Mouse (Mus musculus) midbrain, postnatal 0 days (tissue): ENCODE measurements around the gene Atp9a. TPM values are rescaled to one million over a fixed set of nuclear protein-coding genes. Genes with fewer than 3 reads are reported as not detected.

Experiments used
- ATAC-seq: fragments of 200-750 bp; cut with Nextera tagmentation; 2 replicates; pipeline ENCODE4 v1.8.0; 2017; ENCODE audit warnings: moderate number of reproducible peaks, mild to moderate bottlenecking, moderate TSS enrichment, moderate library complexity; ENCODE audit not compliant: low FRiP score
- DNase-seq: peaks from one replicate; pipeline ENCODE4 v3.0.0-alpha.2; 2015; ENCODE audit warnings: low spot score
- H3K27ac ChIP-seq: fragments of 300-500 bp; sonication (generic); 2 replicates; pipeline ENCODE4 v1.5.1; 2014; ENCODE audit warnings: low read depth, mild to moderate bottlenecking, low read length, mixed read lengths
- H3K27me3 ChIP-seq: fragments of 300-500 bp; sonication (generic); 2 replicates; pipeline ENCODE4 v1.6.1; 2014; ENCODE audit warnings: low read length, control low read depth, mixed read lengths; ENCODE audit not compliant: insufficient read depth
- H3K36me3 ChIP-seq: fragments of 300-500 bp; sonication (generic); 2 replicates; pipeline ENCODE4 v1.6.1; 2014; ENCODE audit warnings: low read length, control low read depth, mixed read lengths; ENCODE audit not compliant: insufficient read depth
- H3K4me1 ChIP-seq: fragments of 300-500 bp; sonication (generic); 2 replicates; pipeline ENCODE4 v1.6.1; 2014; ENCODE audit warnings: mild to moderate bottlenecking, control low read depth, antibody characterized with exemption, low read length, mixed read lengths; ENCODE audit not compliant: insufficient read depth
- H3K4me2 ChIP-seq: fragments of 300-500 bp; sonication (generic); 2 replicates; pipeline ENCODE4 v1.6.1; 2014; ENCODE audit warnings: low read depth, mild to moderate bottlenecking, low read length, mixed read lengths; ENCODE audit not compliant: poor library complexity, severe bottlenecking
- H3K4me3 ChIP-seq: fragments of 300-500 bp; sonication (generic); 2 replicates; pipeline ENCODE4 v1.5.1; 2014; ENCODE audit warnings: low read depth, mild to moderate bottlenecking, low read length, moderate library complexity
- H3K9ac ChIP-seq: fragments of 300-500 bp; sonication (generic); replicated peaks from 2 replicates; pipeline ENCODE4 v1.6.1; 2014; ENCODE audit warnings: mild to moderate bottlenecking, low read length, moderate library complexity, mixed read lengths; ENCODE audit not compliant: poor library complexity, severe bottlenecking
- H3K9me3 ChIP-seq: fragments of 300-500 bp; sonication (generic); 2 replicates; pipeline ENCODE4 v1.6.1; 2016; ENCODE audit warnings: low read length, control low read depth
- CTCF ChIP-seq: IDR thresholded peaks from 2 replicates; pipeline ENCODE4 v1.5.1; 2016; ENCODE audit warnings: antibody characterized with exemption, mild to moderate bottlenecking
- WGBS: fragments of 180-500 bp; shearing (Covaris S2); extraction: QIAGEN DNeasy Blood & Tissue Kit; methylation state at CpG from one replicate; pipeline ENCODE4 v1.1.7; 2014; 5-methylcytosine and 5-hydroxymethylcytosine counted together
- polyA plus RNA-seq: library from polyadenylated mRNA; unstranded; fragments of >200 nt; fragmentation: Nextera tagmentation; extraction: Ambion mirVana; gene quantifications from 2 replicates; pipeline ENCODE4 v1.2.1, GENCODE M21; 2015
- total RNA-seq: library from RNA; depleted of rRNA; stranded (reverse); fragments of >200 nt; gene quantifications from 2 replicates; pipeline ENCODE4 v1.2.3, GENCODE M21; 2014

Gene Atp9a
- total and polyA plus RNA-seq, 2 experiments from 2014 or later, result 159 to 607 TPM

DNA sequence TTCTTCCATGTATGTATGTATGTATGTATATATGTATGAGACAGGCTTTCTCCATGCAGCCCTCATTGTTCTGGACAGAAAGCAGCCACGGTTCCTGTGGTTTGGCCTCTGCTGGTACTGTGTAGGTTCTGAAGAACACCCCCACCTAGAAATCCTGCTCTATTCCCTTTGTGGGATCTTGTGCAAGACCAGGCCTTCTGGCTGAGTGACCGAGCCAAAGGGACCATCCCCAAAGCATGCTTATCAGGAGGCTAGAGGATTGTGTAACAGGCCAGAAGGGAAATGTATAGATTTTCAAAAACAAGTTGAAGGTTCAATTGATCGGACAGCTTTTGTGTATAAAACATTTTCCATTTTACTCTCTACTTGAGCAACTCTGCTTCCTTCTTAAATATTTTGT lies 34.0 kb upstream of the Atp9a start:
- no peaks in the 10 kb centered on the region for H3K9me3 ChIP-seq
- H3K4me1 ChIP-seq, result no peaks in the 10 kb centered on the region
- 83% methylated on average over 3 of the region's 3 CpGs for WGBS
- ATAC-seq (no peak), DNase-seq (no peak)
- no peaks in the 10 kb centered on the region for H3K27me3 ChIP-seq
- no peaks in the 10 kb centered on the region for H3K36me3 ChIP-seq
- no peak overlapping the region for H3K27ac ChIP-seq
- no peak overlapping the region for H3K4me3 ChIP-seq
- no peak overlapping the region for H3K4me2 ChIP-seq
- no peak overlapping the region for H3K9ac ChIP-seq
- no peak for TF ChIP-seq CTCF

DNA sequence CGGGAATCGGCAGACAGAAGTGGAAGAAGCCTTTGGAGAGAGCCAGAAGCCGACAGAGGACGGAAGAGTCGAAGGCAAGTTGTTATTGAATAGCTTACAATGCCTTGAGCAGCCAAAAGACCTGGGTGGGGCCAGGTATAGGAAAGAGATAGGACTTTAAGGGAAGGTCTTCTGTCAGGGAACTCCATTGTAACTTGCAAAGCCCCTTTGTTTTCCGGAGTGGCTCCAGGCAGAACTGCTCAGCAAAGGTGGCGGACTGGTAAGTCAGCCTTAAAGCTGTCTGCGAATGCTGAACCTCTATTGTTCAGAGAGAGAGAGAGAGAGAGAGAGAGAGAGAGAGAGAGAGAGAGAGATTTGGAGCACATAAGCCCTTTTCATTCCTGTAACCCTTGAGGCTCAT lies 27.1 kb upstream of the Atp9a start:
- no peak overlapping the region for H3K27ac ChIP-seq
- H3K9me3 ChIP-seq, result no peaks in the 10 kb centered on the region
- 32% methylated on average over 8 of the region's 8 CpGs for WGBS
- H3K4me1 ChIP-seq, result peaks cover 2% of the 10 kb centered on the region; the same call in 1 of the 2 replicates
- DNase-seq (no peak), ATAC-seq (no peak)
- TF ChIP-seq CTCF, result no peak
- no peak overlapping the region for H3K9ac ChIP-seq
- peaks cover 22% of the 10 kb centered on the region for H3K27me3 ChIP-seq
- H3K4me3 ChIP-seq, result no peak overlapping the region
- peaks cover 4% of the 10 kb centered on the region; the same call in 1 of the 2 replicates for H3K36me3 ChIP-seq
- H3K4me2 ChIP-seq, result no peak overlapping the region

- no peak within 1 kb of the TSS for H3K27ac ChIP-seq
- H3K4me2 ChIP-seq, result peak within 1 kb of the TSS; percentile 80
- no peak for ATAC-seq
- H3K36me3 ChIP-seq, result peaks cover 4% of the 10 kb centered on the region; the same call in 1 of the 2 replicates
- no peak for DNase-seq
- 18% methylated on average over 10 of the region's 10 CpGs for WGBS
- H3K9me3 ChIP-seq, result no peaks in the 10 kb centered on the region
- no peak for TF ChIP-seq CTCF
- peaks cover 2% of the 10 kb centered on the region; the same call in 1 of the 2 replicates for H3K4me1 ChIP-seq
- peak within 1 kb of the TSS; percentile 45 for H3K4me3 ChIP-seq
- H3K27me3 ChIP-seq, result peaks cover 22% of the 10 kb centered on the region
- H3K9ac ChIP-seq, result 0 out of 2 replicates have a peak within 1 kb of the TSS, but pooled peaks have one; percentile 1
Measured at GRCm38 (mm10) chr2:168767582-168767981, 25.4 kb upstream of the Atp9a start, which contains the start of gene Sall4. Gene Sall4 (minus strand): TSS chr2:168767943.

GRCm38 (mm10) chr2:168766538-168767361 lies 24.5 kb upstream of the Atp9a start:
- Histone ChIP-seq H3K27me3 (peaks cover 22% of the 10 kb centered on the region), H3K9me3 (no peaks in the 10 kb centered on the region), H3K4me3 (peak overlapping the region; percentile 45), H3K36me3 (peaks cover 4% of the 10 kb centered on the region; the same call in 1 of the 2 replicates), H3K4me2 (peak overlapping the region; percentile 80), H3K9ac (0 out of 2 replicates have a peak overlapping the region, but pooled peaks have one; percentile 1), H3K27ac (no peak overlapping the region), H3K4me1 (peaks cover 2% of the 10 kb centered on the region; the same call in 1 of the 2 replicates)
- DNase-seq, result peak; percentile 76
- WGBS, result under 1% methylated on average over 52 of the region's 52 CpGs
- no peak for TF ChIP-seq CTCF
- ATAC-seq, result peak; percentile 82; the same call in 1 of the 2 replicates

GRCm38 (mm10) chr2:168765696-168766537 lies 23.7 kb upstream of the Atp9a start:
- Histone ChIP-seq H3K4me2 (peak overlapping the region; percentile 80), H3K27me3 (peaks cover 22% of the 10 kb centered on the region), H3K36me3 (peaks cover 4% of the 10 kb centered on the region; the same call in 1 of the 2 replicates), H3K4me3 (peak overlapping the region; percentile 45), H3K9me3 (no peaks in the 10 kb centered on the region), H3K27ac (no peak overlapping the region), H3K9ac (no peak overlapping the region), H3K4me1 (peaks cover 2% of the 10 kb centered on the region; the same call in 1 of the 2 replicates)
- no peak for TF ChIP-seq CTCF
- ATAC-seq, result 0 out of 2 replicates have a peak, but pooled peaks have one; percentile 17
- 1% methylated on average over 61 of the region's 65 CpGs for WGBS
- no peak for DNase-seq
